12 mouse cellular contexts compared by ENCODE assay signal in genomic region chr6:143640652-143641051, GRCm38 (mm10).
DNase-seq lines count a peak whose midpoint lies in the region; ATAC-seq and TF ChIP-seq lines count a peak whose summit lies in the region.
"Had no signal": no experiment of that assay in that cellular context is flagged by ENCODE, and none has a peak within 500 bp of the region (broad histone marks: within the 10 kb centered on the region; RNA-seq: fewer than 3 reads in every experiment).

No protein-coding gene starts in this region.

- no peaks in the 10 kb centered on the region for H3K79me2 ChIP-seq in liver, adult 2 months (ENCODE audit: control insufficient read depth, insufficient read depth, low read length)

- H3K9ac ChIP-seq in liver, adult 2 months (ENCODE audit: low read depth, low read length), result no peak overlapping the region
- H3K9ac ChIP-seq in liver, embryonic 11.5 days (ENCODE audit: low read depth, low read length), result no peak overlapping the region
- no peak overlapping the region for H3K9ac ChIP-seq in intestine, embryonic 15.5 days
- H3K9ac ChIP-seq in midbrain, embryonic 16.5 days (ENCODE audit: low read depth, low read length), result no peak overlapping the region
- H3K9ac ChIP-seq: embryonic facial prominence, embryonic 15.5 days; heart, embryonic 15.5 days; liver, embryonic 14.5 days had no signal

- TF ChIP-seq CTCF in liver, adult 2 months (IDR thresholded peaks at IDR 0.05; ENCODE audit: low read depth, low read length), result peak; percentile 60

- H3K4me3 ChIP-seq in liver, adult 2 months (ENCODE audit: insufficient read depth, low read depth, low read length), result no peak overlapping the region
- H3K4me3 ChIP-seq in liver, embryonic 11.5 days (ENCODE audit: low read depth, low read length), result no peak overlapping the region
- H3K4me3 ChIP-seq in intestine, embryonic 15.5 days (replicated peaks), result no peak overlapping the region
- H3K4me3 ChIP-seq in midbrain, embryonic 16.5 days (ENCODE audit: low read depth, low read length), result no peak overlapping the region
- H3K4me3 ChIP-seq: embryonic facial prominence, embryonic 15.5 days; heart, embryonic 15.5 days had no signal

- H3K4me1 ChIP-seq in liver, adult 2 months (ENCODE audit: control insufficient read depth, insufficient read depth, low read length), result peaks cover 3% of the 10 kb centered on the region; the same call in 1 of the 2 replicates
- H3K4me1 ChIP-seq in liver, embryonic 11.5 days (replicated peaks; ENCODE audit: control insufficient read depth, insufficient read depth, low read length), result no peaks in the 10 kb centered on the region
- no peaks in the 10 kb centered on the region for H3K4me1 ChIP-seq in intestine, embryonic 15.5 days (replicated peaks)
- no peaks in the 10 kb centered on the region for H3K4me1 ChIP-seq in midbrain, embryonic 16.5 days (ENCODE audit: control insufficient read depth, insufficient read depth, low read length)
- H3K4me1 ChIP-seq: embryonic facial prominence, embryonic 15.5 days; heart, embryonic 15.5 days had no signal

- H3K4me2 ChIP-seq in liver, embryonic 11.5 days, result no peak overlapping the region
- H3K4me2 ChIP-seq in intestine, embryonic 15.5 days (replicated peaks), result no peak overlapping the region
- no peak overlapping the region for H3K4me2 ChIP-seq in midbrain, embryonic 16.5 days (ENCODE audit: low read length)
- H3K4me2 ChIP-seq: embryonic facial prominence, embryonic 15.5 days; heart, embryonic 15.5 days had no signal

- no peaks in the 10 kb centered on the region for H3K36me3 ChIP-seq in liver, adult 2 months (ENCODE audit: control insufficient read depth, insufficient read depth, low read length)
- H3K36me3 ChIP-seq in liver, embryonic 11.5 days (ENCODE audit: control insufficient read depth, insufficient read depth, low read length), result no peaks in the 10 kb centered on the region
- no peaks in the 10 kb centered on the region for H3K36me3 ChIP-seq in intestine, embryonic 15.5 days
- H3K36me3 ChIP-seq in midbrain, embryonic 16.5 days (ENCODE audit: control insufficient read depth, insufficient read depth, low read length), result no peaks in the 10 kb centered on the region
- H3K36me3 ChIP-seq: embryonic facial prominence, embryonic 15.5 days; heart, embryonic 15.5 days had no signal

- intact Hi-C loops in heart, postnatal 25 days (cut with DNase I), result no loop called here

- H3K9me3 ChIP-seq in liver, embryonic 11.5 days (ENCODE audit: control insufficient read depth, low read length), result no peaks in the 10 kb centered on the region
- no peaks in the 10 kb centered on the region for H3K9me3 ChIP-seq in intestine, embryonic 15.5 days
- no peaks in the 10 kb centered on the region for H3K9me3 ChIP-seq in midbrain, embryonic 16.5 days (replicated peaks; ENCODE audit: control insufficient read depth, low read length, poor library complexity, severe bottlenecking)
- H3K9me3 ChIP-seq: embryonic facial prominence, embryonic 15.5 days; heart, embryonic 15.5 days had no signal

- H3K27me3 ChIP-seq in liver, adult 2 months (ENCODE audit: control insufficient read depth, insufficient read depth, low read length), result no peaks in the 10 kb centered on the region
- H3K27me3 ChIP-seq in liver, embryonic 11.5 days (replicated peaks; ENCODE audit: control insufficient read depth, insufficient read depth, low read length), result no peaks in the 10 kb centered on the region
- no peaks in the 10 kb centered on the region for H3K27me3 ChIP-seq in intestine, embryonic 15.5 days (replicated peaks)
- no peaks in the 10 kb centered on the region for H3K27me3 ChIP-seq in midbrain, embryonic 16.5 days (ENCODE audit: control insufficient read depth, insufficient read depth, low read depth, low read length)
- H3K27me3 ChIP-seq: embryonic facial prominence, embryonic 15.5 days; heart, embryonic 15.5 days had no signal

- no peak for ATAC-seq in liver, embryonic 11.5 days (replicated peaks; ENCODE audit: low FRiP score)
- ATAC-seq in megakaryocyte progenitor cell, adult 5-6 weeks (replicated peaks; ENCODE audit: poor library complexity), result no peak
- ATAC-seq in intestine, embryonic 15.5 days, result no peak
- ATAC-seq in midbrain, embryonic 16.5 days, result no peak

- 12% methylated on average over 5 of the region's 5 CpGs for WGBS in liver, adult 2 months
- WGBS in liver, embryonic 11.5 days, result 70% methylated on average over 5 of the region's 5 CpGs
- WGBS in intestine, embryonic 15.5 days, result 64% methylated on average over 5 of the region's 5 CpGs
- WGBS in midbrain, embryonic 16.5 days, result 84% methylated on average over 5 of the region's 5 CpGs

- peak overlapping the region; percentile 49 for H3K27ac ChIP-seq in liver, adult 2 months (replicated peaks; ENCODE audit: insufficient read depth, low read depth, low read length)
- no peak overlapping the region for H3K27ac ChIP-seq in liver, embryonic 11.5 days (ENCODE audit: low read depth, low read length)
- H3K27ac ChIP-seq in intestine, embryonic 15.5 days, result no peak overlapping the region
- H3K27ac ChIP-seq in midbrain, embryonic 16.5 days (ENCODE audit: low read length), result no peak overlapping the region
- H3K27ac ChIP-seq: embryonic facial prominence, embryonic 15.5 days; heart, embryonic 15.5 days; liver, embryonic 14.5 days had no signal

- peak; percentile 99 for DNase-seq in liver, adult 2 months (ENCODE audit: extremely low read depth, low read depth, low spot score)
- DNase-seq in liver, embryonic 11.5 days (ENCODE audit: low spot score), result no peak
- peak; percentile 84 for DNase-seq in adrenal gland, adult 8-10 months
- peak; percentile 43 for DNase-seq in heart, postnatal 25 days (ENCODE audit: low spot score)
- DNase-seq in lung, postnatal 4 days, result peak; percentile 15 to 59
- DNase-seq: cerebellum, adult 11 months had no signal

- TF ChIP-seq POLR2A in liver, adult 2 months (IDR thresholded peaks at IDR 0.05; ENCODE audit: extremely low read depth, insufficient read depth, low read length), result no peak
